Mouse (Mus musculus): ENCODE data around the gene Pkm.

The Pkm gene

DNA sequence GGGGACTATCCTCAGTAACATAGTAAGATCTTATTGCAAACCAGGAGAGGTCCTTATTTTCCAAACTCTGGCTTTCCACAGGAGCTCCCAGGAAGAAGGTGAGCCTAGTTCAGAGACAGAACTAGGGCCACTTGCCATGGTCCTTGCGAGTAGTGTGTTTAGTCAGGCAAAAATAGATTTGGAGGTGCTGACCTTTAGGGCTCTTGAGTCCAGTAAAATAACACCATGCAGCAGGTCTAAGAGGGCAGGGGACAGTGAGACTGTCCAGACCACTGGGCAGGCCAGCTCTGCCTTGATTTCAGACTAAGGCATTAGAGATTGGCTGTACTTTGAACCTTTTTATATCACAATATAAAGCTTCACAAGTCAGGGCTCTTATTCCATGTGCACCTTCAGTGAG, 10.6 kb downstream of the Pkm start:
- no peak for DNase-seq

DNA sequence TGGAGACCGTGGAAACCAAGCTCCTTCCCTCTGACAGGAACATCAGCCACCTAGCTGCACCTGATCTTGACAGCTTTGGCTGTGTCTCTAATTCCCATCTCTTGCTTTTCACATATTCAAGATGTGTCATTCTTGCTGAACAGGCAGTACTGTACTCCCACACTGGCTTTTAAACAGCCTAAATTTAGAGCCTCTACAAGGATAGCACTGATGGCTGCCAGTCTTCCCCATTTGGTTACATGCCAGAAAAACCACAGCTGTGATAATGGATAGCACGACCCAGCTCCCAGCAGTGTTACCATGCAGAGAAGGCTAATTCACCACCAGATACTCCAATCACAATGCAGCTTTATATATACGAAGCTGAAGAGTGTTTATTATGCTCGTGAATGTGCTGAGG, 11.1 kb downstream of the Pkm start:
- DNase-seq = no peak

DNA sequence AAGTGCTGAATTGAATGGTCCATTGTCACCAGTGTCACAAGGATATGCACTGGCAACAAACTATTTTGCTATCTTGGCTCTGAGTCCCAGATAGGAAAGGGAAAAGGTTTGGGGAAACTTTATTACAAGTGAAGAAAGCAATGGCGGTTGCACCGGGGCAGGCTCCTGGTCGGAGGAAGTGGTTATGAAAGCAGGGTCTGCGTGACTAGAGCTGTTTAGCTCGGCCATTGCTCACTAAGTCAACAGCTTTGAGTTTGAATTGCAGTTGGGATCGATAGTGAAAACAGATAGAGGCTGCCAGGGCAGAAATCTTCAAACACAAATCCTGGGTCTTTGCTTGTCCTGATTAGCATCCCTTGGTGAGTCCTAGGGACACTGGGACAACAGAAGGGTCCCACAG, 11.7 kb downstream of the Pkm start:
- DNase-seq = no peak

DNA sequence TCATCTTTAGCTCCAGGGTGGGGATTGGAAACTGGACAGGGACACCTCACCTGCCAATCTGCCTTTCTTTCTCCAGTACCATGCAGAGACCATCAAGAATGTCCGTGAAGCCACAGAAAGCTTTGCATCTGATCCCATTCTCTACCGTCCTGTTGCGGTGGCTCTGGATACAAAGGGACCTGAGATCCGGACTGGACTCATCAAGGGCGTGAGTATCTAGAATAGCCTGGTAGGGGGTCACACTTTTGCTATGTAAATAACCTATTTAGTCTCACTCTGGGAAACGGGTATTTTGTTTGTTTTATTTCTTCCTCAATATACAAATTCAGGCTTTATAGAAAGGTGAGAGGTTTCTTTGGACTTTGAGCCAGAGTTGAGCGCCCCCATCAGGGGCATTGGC, 12.3 kb downstream of the Pkm start:
- DNase-seq = no peak

DNA sequence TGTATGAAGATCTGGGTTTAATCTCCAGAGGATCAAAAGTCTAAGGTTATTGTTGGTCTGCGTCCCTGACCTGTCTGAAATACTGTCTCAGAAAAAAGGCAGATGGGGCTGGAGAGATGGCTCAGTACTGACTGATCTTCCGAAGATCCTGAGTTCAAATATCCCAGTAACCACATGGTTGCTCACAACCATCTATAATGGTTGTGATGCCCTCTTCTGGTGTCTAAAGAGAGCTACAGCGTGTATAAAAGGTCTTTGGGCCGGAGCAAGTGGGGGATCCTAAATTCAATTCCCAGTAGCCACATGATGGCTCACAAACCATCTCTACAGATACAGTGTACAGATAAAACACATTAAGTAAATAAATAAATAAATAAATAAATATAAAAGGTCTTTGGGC, 13.0 kb downstream of the Pkm start:
- DNase-seq = no peak

DNA sequence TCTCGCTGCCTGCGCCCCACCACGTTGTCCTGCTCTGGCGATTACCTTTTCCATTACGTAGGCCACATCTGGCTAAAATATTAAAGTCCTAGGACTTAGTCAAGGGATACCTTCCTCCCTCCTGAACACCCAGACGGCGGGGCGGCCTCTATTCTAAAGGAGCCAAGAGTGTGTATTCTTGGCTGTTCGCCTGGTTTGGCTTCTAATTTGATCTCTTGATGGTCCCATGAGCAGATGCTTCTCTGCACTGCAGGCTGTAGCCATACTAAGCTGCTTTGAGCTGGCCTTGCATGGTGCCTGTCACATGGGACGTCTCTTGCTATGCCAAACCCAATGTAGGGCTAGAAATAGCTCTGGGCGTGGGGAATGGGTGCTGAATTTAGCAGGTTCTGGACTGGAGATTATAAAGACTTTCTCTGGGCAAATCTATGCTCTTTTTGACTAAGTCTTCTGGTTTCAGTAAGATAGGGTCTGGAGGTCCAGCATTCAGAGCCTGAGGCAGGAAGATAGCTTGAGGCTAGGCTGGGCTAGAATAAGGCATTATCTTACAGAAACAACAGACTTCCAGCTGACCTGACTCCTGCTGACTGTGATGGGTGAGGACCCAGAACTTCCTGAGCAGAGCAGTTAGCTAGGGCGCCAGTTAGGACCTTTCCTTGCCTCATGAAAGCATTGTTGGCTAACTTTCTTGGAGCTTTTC, 16.2 kb downstream of the Pkm start:
- DNase-seq = peak; percentile 17

DNA sequence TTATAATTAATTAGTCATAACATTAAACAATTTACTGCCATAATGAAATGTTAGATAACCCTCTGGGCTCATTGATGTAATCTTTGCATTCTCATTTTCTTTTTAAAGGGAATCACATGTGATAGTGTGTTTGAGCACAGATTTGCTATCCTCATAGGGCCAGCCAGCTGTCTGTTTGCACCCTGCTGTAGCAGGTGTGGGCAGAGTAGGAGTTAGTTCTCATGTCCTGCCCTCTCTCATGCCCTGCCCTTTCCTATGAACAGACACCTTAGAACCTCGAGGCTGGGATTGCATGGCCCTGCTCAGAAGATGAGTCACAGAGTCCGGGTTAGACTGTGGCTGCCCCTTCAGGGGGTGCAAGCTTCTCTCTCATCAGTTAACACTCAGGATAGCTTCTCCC, 17.3 kb downstream of the Pkm start:
- no peak for DNase-seq

DNA sequence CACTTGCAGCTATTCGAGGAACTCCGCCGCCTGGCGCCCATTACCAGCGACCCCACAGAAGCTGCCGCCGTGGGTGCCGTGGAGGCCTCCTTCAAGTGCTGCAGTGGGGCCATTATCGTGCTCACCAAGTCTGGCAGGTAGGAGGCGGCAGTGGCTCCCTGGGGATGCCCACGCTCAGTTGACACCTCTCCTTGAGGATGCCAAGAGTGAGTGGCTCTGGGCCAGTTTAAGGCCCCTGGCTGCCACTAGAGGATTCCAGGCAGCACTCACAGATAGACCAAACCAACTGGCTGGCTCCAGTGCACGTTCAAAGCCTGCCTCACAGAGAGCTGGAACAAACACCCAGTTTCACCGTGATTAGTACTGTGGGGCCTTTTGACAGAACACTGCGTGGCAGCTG, 19.4 kb downstream of the Pkm start:
- no peak for DNase-seq

DNA sequence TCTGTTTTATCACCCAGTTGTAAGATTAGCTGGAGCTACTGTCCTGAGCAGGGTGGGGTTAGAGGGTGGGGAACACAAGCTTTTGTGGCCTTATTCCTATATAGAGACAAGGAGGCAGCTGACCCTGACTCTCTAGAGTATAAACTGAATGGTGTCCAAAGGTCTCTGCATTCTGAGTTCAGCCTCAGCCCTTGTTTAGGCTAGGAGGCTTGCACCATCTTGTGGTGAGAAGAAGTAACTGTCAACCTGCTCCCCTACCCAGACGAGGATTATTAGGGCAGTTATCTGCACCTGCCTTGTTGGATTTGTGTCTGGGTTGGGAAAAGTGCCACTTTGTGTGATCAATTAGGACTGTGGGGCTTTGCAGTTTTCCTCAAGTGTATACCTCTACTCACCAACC, 22.1 kb downstream of the Pkm start:
- no peak for DNase-seq

DNA sequence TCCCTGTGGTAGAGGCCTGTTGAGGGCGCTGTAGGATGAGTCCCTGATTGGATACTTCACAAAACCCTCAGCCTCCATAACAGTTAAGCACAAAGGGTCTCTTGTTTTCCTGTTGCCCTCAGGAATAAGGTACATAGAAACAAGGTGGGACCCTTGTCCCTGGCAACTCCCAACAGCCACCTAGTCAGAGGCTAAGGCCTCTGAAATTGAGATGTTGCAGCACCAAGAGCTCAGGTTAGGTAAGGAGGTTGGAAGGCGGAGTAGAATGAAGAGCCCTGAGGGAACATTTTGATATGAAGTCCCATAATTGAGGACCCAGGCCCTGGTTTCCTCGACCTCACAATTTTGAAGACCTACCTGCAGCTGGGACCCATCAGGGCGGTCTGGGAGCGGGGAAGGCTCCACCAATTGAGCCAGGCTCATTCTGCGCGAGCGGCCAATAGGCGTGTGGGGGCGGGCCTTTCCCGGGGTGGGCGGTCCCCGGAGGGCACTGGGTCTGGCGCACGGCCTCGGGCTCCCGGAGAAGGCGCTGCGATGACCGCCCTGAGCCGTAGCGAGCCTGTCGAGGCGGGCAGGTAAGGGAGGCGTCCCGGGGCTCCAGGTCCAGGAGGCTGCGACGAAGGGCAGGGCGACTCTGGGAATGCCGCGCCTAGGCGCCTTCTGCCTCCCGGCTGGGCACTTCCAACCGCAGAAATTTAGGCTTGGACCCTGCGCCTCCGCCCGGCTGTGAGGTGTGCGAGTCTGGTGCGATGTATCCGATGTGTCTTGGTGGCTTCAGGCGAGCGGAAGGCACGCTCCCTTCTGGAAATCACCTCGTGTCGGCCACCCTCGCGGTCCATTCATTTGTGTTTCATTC, 23.7 kb downstream of the Pkm start, which contains the start of gene Gramd2:
Gene Gramd2, plus strand, starts transcription at position 467 of the 856 bp plus-strand sequence.
- DNase-seq = peak; percentile 85

DNA sequence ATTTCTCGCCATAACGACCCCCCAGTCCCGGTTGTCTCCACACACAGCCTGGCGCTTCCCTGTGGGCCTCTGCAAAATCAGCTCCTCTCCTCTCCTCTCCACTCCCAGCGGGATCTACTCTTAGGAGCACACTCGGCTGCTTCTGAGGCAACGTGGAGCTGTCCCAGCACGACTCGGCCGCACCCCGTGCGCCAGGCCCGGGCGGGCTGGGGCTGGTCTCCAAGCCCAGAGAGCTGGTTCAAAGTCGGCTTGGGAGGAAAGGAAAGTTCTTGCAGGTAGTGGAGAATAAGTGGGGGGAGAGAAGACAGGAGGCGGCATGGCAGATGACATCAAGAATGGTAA, 24.3 kb downstream of the Pkm start:
- no peak for DNase-seq

DNA sequence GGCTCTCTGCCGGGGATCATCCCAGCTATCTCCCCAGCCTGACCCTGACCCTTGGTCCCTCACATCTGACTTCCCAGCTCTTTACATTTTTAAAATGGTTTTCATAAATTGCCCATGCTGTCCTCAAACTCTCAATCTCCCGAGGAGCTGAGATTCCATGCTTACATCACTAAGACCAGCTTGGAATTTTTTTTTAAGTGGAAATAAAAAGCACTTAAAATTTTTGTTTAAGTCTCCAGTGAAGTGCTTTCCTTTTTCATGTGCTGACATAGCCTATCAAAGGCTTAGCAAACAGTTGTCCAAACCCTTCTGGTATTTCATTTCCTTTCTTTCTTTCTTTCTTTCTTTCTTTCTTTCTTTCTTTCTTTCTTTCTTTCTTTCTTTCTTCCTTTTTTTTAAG, 27.9 kb downstream of the Pkm start:
- DNase-seq = no peak

DNA sequence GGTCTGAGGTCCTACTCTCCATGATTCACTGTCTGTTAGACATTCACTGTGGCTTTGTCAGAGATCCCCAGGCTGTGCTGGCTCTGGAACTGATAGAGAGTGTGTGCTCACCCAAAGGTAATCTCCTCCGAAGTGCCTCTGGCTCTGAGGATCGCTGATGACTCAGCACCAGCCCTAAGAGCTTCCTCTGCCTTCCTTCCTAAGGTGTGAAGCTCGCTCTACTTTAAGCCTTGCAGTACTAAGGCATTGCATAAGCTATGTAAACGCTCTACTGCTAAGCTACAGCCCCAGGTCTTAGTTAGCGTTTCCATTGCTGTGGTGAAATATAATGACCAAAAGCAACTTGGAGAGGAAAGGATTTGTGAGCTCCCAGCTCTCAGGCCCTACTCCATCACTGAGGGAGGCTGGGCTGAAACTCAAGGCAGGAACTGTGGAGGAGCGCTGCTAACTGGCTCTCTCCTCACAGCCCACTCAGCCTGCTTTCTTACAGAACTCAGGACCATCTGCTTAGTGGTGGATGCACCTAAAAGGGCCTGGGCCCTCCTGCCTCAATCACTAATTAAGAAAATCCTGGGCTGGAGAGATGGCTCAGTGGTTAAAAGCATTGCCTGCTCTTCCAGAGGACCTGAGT, 31.4 kb downstream of the Pkm start:
- DNase-seq = no peak

DNA sequence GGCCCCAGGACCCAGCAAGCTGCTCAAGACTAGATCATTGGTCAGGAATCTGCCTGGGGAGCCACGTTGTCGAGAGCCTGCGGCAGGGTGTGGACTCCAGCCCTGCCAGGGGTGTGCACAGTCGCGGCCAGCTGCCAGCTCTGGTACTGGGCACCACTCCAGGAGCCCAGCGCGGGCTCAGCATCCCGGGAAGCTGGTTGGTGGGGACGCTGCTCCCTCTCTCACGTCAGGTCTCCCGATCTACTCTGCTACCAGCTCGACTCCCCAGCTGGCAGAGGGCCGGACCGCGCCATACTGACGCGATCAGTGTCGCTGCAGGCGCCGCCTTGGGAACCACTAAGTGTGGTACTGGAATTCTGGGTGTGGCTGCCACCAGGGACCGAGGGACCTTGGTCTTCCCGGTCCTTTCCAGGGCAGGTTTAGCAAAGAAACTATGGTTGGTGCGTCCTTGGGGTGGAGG, 35.5 kb downstream of the Pkm start:
- peak; percentile 32 for DNase-seq

DNA sequence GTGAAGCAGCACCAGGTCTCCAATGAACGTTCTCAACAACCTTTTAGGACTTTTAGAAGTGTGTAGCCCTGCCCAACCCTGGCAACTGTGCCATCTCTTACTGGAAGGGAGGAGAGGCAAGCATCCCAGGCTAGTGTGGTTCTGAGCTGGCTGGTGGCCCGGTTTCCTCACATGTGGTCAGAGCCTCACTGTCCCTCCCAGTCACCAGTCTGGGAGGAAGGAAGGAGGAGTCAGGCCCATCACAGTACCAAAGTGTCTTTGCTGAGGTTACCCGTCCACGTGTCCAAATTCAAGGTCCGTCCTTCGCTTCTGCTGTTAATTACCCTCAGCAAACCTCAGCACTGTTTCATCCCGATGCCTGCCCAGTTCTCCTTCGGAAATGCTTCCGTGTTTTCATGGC, 36.0 kb downstream of the Pkm start:
- DNase-seq = no peak

DNA sequence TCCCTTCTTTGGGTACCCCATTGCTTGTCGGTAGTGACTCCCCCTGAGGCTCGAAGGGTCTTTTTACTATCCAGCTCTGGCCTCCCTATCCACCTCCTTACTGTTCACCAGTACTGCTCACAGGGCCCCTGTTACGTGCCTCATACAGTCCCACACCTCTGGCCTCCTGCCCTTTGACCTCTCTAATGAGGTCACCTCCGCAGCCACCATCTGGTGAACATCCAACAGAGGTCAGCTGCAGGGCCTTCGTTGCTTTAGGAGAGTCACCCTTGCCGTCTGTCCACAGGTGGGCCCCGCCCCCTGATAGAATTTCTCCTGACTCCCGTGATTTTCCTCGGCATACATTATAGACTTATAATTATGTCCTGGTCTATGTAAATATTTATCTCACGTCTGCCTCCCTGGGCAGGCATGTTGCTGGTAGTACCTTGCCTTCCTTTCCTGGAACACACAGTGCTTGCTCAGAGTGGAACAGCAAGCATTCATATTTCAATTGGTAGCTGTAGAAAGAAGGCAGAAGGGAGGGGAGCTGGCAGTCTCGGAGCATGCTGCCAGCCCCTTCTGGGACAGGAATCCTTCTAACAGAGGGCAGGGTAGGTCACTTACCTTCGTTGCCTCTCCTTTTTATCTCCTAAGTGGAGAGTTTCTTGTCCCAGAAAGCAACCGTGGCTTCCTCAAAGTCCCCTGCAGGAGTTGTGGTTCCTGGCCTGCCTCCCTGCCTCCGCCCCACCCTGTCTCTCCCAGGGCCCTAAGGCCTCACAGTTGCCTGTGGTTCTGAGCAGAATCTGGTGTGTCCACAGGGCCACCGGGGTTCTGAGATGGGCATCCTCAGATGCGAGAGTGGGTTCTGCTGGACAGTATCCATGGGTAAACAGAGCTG, 38.6 kb downstream of the Pkm start:
- no peak for DNase-seq

DNA sequence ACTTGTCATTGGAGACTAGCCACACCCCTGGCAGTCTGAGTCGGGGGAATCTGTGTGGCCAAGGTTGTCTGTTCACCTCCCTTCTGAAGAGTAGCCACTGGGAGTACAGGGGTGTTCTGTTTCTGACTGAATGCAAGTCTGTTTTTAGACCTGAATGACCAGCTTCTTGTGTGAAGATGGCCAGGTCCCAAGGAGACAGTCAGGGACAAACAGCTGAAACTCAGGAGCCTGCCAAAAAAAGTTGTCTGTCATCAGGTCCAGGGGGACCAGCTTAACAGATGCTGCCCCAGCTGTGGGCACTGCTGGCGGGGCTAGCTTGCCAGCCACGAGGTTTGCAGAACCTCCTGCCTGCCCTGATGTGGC, 39.3 kb downstream of the Pkm start:
- no peak for DNase-seq

DNA sequence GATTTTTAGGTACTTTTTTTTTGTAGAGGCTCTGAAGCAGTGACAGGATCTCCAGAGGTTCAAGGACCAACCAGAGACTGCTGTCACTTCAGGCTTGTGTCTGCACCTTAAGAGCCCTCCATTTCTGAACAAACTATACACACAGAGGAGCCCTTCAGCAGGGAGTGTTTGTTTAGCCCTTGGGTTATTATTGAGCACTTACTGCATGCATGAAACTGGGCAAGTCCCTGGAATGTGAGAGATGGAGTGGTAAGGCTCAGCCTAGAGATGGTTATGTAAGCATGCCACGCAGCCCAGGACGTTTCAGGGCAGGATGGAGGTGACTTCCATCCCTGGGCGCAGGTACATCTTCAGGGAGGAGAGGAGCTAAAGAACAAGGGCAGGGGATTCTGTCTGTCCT, 40.2 kb downstream of the Pkm start:
- DNase-seq = no peak

DNA sequence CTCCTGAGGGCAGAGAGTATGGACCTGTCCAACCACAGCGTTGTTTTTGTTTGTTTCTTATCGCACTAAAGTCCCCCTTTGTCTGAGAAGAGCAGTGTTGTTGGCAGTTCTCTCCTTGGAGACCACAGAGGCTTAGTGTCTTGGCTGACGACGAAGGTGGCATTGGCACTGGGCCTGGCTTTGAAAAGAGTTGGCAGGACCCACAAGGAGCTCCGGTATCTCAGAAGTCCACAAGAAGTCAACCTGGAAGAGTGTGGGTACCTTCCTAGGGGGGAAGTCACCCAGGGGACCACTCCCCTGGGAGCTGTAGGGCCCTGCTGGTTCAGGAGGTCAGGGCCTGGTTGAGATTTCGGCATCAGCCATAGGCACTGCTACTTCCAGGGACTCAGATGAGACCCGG, 44.9 kb downstream of the Pkm start:
- DNase-seq = no peak

DNA sequence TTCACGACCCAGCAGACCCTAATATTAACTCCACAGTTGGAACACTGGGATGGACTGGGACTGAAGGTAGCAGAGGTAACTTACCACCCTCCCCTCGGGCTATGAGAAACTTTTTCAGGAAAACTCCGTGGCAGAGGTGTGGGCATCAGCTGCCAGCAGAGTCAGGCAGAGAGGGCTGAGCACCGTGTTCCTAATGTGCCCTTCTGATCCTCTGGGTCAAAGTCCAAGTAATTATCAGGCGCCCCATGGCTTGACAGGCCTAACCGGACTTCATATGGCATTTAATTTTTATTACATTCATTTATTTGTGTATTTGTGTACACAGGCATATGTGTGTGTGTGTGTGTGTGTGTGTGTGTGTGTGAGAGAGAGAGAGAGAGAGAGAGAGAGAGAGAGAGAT, 46.9 kb downstream of the Pkm start:
- no peak for DNase-seq

DNA sequence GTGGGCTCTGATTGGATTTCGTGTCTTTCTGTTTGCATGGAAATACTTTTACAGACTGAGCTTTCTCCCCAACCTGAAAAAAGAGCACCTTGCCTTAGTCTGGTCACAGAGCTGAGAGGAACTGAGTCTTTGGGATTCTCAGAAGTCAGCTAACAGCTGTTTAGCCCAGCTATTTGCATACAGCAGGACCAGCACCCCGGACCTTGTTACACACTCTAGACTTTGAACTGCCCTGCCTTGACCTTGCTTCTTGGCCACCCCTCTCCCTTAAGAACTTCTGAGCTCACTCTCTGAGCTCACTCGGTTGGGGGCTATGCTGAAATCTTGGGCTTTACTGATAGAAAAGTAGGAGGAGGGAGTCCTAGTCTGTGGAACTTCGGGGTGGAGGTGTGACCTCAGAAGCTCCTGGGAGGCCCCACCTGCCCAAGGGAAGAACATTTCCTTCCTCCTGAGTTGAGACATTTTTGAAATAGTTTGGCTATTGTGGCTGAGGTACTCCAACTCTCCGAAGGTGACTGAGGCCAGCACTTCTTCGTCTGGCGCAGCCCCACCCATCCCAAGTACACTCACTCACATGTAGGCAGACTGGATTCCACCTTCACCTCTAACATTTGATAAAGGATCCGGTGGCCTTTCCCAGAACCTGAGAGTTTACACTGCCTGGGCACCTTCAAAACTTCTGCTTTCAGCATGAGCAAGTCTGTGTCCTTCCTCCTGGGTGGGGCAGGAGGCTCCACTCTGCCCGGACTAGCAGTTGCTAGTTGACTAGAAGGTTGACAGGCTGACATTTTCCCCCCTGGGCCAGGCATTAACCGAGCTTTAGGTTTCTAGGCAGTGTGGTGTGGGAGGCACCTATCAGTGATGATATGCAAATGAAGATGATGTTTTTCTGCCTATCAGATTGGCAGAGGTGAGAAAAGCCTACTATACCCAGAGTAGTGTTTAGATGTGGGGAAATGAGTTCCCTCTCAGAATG, 51.0 kb downstream of the Pkm start:
- no peak for DNase-seq

DNA sequence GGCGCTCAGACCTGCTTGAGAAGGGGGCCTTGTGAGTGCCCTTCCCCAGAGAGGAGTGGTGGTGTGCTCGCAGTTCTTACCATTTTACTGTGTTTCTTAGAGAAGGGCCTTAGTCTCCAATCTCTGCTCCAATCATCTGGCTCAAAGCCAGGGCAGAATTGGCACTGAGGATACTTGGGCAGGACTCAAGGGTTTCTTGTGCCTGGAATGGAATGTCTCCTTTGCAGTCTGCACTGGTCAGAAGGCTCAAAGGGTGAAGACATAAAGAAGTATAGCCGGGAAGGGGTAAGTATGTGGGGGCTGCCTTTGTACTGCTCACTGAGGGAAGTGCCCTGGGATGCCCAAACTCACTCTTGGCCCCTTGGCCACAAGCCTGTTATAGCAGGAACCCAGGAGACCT, 53.1 kb downstream of the Pkm start:
- DNase-seq = no peak

Data from liver (tissue).